Mouse (Mus musculus): ENCODE measurements around the gene Fam71e1. TPM values are rescaled to one million over a fixed set of nuclear protein-coding genes. Genes with fewer than 3 reads are reported as not detected.

The Fam71e1 gene
- total RNA-seq, 2 experiments from 2014 or later: 3.1 to 3.2 TPM

- DNase-seq: no peak
- intact Hi-C loops (cut with DNase I): loop anchor here (5.0 to 10.0 kb wide), 4 partner anchors 98 to 1155 kb away; partner anchors contain the start of genes 1700028J19Rik, 2410002F23Rik and Zfp715
Measured at GRCm38 (mm10) chr7:44469677-44470675, 26.4 kb upstream of the Fam71e1 start.

GRCm38 (mm10) chr7:44470696-44471612, 25.4 kb upstream of the Fam71e1 start:
- no peak for DNase-seq

GRCm38 (mm10) chr7:44471880-44472557, 24.4 kb upstream of the Fam71e1 start:
- peak; percentile 60 to 68 for DNase-seq
- intact Hi-C loops (cut with DNase I): loop anchor here (5.0 kb wide), 1 partner anchor 225 kb away; the partner anchor contains the start of genes 1700028J19Rik and 2410002F23Rik

More at GRCm38 (mm10) chr7:44470696-44471612, 25.4 kb upstream of the Fam71e1 start:
- intact Hi-C loops (cut with DNase I): loop anchor here (5.0 kb wide), 1 partner anchor 224 kb away; the partner anchor contains the start of genes 1700028J19Rik and 2410002F23Rik

- intact Hi-C loops (cut with DNase I): loop anchor here (5.0 kb wide), 1 partner anchor 225 kb away; the partner anchor contains the start of genes 1700028J19Rik and 2410002F23Rik
- no peak for DNase-seq
Measured at GRCm38 (mm10) chr7:44472558-44472885, 23.9 kb upstream of the Fam71e1 start.

- DNase-seq: peak; percentile 66 to 74
- intact Hi-C loops (cut with DNase I): loop anchor here (5.0 kb wide), 1 partner anchor 226 kb away; the partner anchor contains the start of genes 1700028J19Rik and 2410002F23Rik
Measured at GRCm38 (mm10) chr7:44472961-44473646, 23.3 kb upstream of the Fam71e1 start.

- intact Hi-C loops (cut with DNase I): loop anchor here (5.0 kb wide), 1 partner anchor 227 kb away; the partner anchor contains the start of genes 1700028J19Rik and 2410002F23Rik
- peak; percentile 60 to 68 for DNase-seq
Measured at GRCm38 (mm10) chr7:44474419-44474818, 22.0 kb upstream of the Fam71e1 start.

- intact Hi-C loops (cut with DNase I): no loop called here
- DNase-seq: no peak
Measured at GRCm38 (mm10) chr7:44475046-44475614, 21.3 kb upstream of the Fam71e1 start.

- intact Hi-C loops (cut with DNase I): no loop called here
- DNase-seq: no peak
Measured at GRCm38 (mm10) chr7:44482836-44483435, 13.4 kb upstream of the Fam71e1 start.

GRCm38 (mm10) chr7:44484109-44484508, 12.3 kb upstream of the Fam71e1 start:
- DNase-seq: no peak
- intact Hi-C loops (cut with DNase I): loop anchor here (2.0 kb wide), 2 partner anchors 37 to 85 kb away; no protein-coding TSS in a partner anchor

GRCm38 (mm10) chr7:44484841-44485571, 11.4 kb upstream of the Fam71e1 start:
- intact Hi-C loops (cut with DNase I): loop anchor here (1.0 to 2.0 kb wide), 3 partner anchors 38 to 223 kb away; no protein-coding TSS in a partner anchor
- DNase-seq: peak; percentile 74 to 82

GRCm38 (mm10) chr7:44485572-44486195, 10.7 kb upstream of the Fam71e1 start:
- intact Hi-C loops (cut with DNase I): loop anchor here (1.0 to 2.0 kb wide), 3 partner anchors 39 to 223 kb away; no protein-coding TSS in a partner anchor
- DNase-seq: no peak

- intact Hi-C loops (cut with DNase I): no loop called here
- no peak for DNase-seq
Measured at GRCm38 (mm10) chr7:44486927-44487575, 9.3 kb upstream of the Fam71e1 start.

GRCm38 (mm10) chr7:44487936-44488335, 8.4 kb upstream of the Fam71e1 start:
- no peak for DNase-seq
- intact Hi-C loops (cut with DNase I): no loop called here

- DNase-seq: no peak
Measured at GRCm38 (mm10) chr7:44488545-44488944, 7.8 kb upstream of the Fam71e1 start.

GRCm38 (mm10) chr7:44490281-44490680, 6.1 kb upstream of the Fam71e1 start:
- DNase-seq: no peak
- intact Hi-C loops (cut with DNase I): no loop called here

More at GRCm38 (mm10) chr7:44488545-44488944, 7.8 kb upstream of the Fam71e1 start:
- intact Hi-C loops (cut with DNase I): no loop called here

GRCm38 (mm10) chr7:44491391-44491790, 5.0 kb upstream of the Fam71e1 start:
- intact Hi-C loops (cut with DNase I): no loop called here
- DNase-seq: no peak

Data from heart, postnatal 36 days (tissue).